Mouse (Mus musculus) left cerebral cortex, adult 2 months (tissue): ENCODE measurements around the gene Rtp3. TPM values are rescaled to one million over a fixed set of nuclear protein-coding genes. Genes with fewer than 3 reads are reported as not detected.

ENCODE experiments used
- DNase-seq, 2 experiments: peaks; one replicate each; pipeline ENCODE4 v3.0.0; 2021 to 2022; ENCODE audit warnings: low spot score in 2 of 2, mixed read lengths in 1 of 2; ENCODE audit errors: extremely low spot score in 1 of 2
- H3K27ac ChIP-seq: fragments of 200-600 bp; 2 replicates; pipeline ENCODE4 v1.8.1; 2022
- H3K4me3 ChIP-seq: fragments of 200-600 bp; 2 replicates; pipeline ENCODE4 v1.8.1; 2022
- CTCF ChIP-seq: fragments of 200-600 bp; IDR thresholded peaks from 2 replicates; pipeline ENCODE4 v1.8.1; 2022; ENCODE audit warnings: antibody characterized with exemption, mild to moderate bottlenecking, moderate library complexity
- intact Hi-C: fragments of 180-260 bp; cut with DNase I; formaldehyde crosslinking; loops from one replicate; pipeline ENCODE4 v1.15.1; 2025
- total RNA-seq, 2 experiments: library from RNA; stranded (reverse); gene quantifications; 2 replicates each; pipeline ENCODE4 v1.2.3; 2021

The Rtp3 gene
- total RNA-seq, 2 experiments from 2014 or later, result 0.19 to 0.48 TPM

- intact Hi-C loops, result no loop called here
- Histone ChIP-seq H3K27ac (peak overlapping the region; percentile 7; the same call in 1 of the 2 replicates), H3K4me3 (no peak overlapping the region)
- no peak for DNase-seq
- TF ChIP-seq CTCF, result no peak
Observed at GRCm38 (mm10) chr9:110935941-110936340, 54.4 kb downstream of the Rtp3 start.

Other genes starting within 250 kb of the Rtp3 start
- gene Myl3, start 248.7 kb downstream of the Rtp3 start, total RNA-seq, result not detected
- 1 to 10 TPM; 5.8 to 7.2 TPM for gene Pth1r, start 243.4 kb downstream of the Rtp3 start, total RNA-seq
- gene Prss42, start 192.4 kb downstream of the Rtp3 start, total RNA-seq, result not detected
- gene Prss44, start 176.6 kb downstream of the Rtp3 start, total RNA-seq, result not detected
- gene Prss43, start 163.9 kb downstream of the Rtp3 start, total RNA-seq, result under 1 TPM in 1 of 2 experiments, not detected in 1; 0.14 TPM
- gene Prss45, start 156.0 kb downstream of the Rtp3 start, total RNA-seq, result under 1 TPM; 0.38 to 0.49 TPM
- gene Prss46, start 146.1 kb downstream of the Rtp3 start, total RNA-seq, result not detected
- gene Prss50, start 132.6 kb downstream of the Rtp3 start, total RNA-seq, result under 1 TPM; 0.93 to 0.94 TPM
- gene Als2cl, start 110.7 kb downstream of the Rtp3 start, total RNA-seq, result 10 to 100 TPM in 1 of 2 experiments, 1 to 10 TPM in 1; 8.4 to 10.8 TPM
- 1 to 10 TPM; 3.0 to 3.4 TPM for gene Tmie, start 110.5 kb downstream of the Rtp3 start, total RNA-seq
- not detected for gene Fam240a, start 73.7 kb downstream of the Rtp3 start, total RNA-seq
- gene Tdgf1, start 44.4 kb downstream of the Rtp3 start, total RNA-seq, result under 1 TPM; 0.16 to 0.32 TPM
- gene Lrrc2, start 39.0 kb downstream of the Rtp3 start, total RNA-seq, result 1 to 10 TPM in 1 of 2 experiments, under 1 TPM in 1; 0.84 to 2.1 TPM
- 1 to 10 TPM in 1 of 2 experiments, not detected in 1; 1.1 TPM for gene Ltf, start 28.7 kb upstream of the Rtp3 start, total RNA-seq
- gene Ccrl2, start 66.9 kb upstream of the Rtp3 start, total RNA-seq, result 1 to 10 TPM in 1 of 2 experiments, under 1 TPM in 1; 0.49 to 1.3 TPM
- 10 to 100 TPM; 41.2 to 42.3 TPM for gene Lrrfip2, start 127.0 kb upstream of the Rtp3 start, total RNA-seq